Mouse (Mus musculus) left cerebral cortex, adult 18-20 months (tissue): ENCODE measurements at regions not wholly inside any gene's neighbourhood (a gene's known extent, or its start where the extent isn't known, plus 50 kb on each side); places are given as distances from the start of the nearest gene placed in this dataset.

Experiments used
- DNase-seq, 2 experiments: peaks; one replicate each; pipeline ENCODE4 v3.0.0; 2021 to 2022; ENCODE audit warnings: low spot score in 2 of 2, mixed read lengths in 1 of 2

DNA sequence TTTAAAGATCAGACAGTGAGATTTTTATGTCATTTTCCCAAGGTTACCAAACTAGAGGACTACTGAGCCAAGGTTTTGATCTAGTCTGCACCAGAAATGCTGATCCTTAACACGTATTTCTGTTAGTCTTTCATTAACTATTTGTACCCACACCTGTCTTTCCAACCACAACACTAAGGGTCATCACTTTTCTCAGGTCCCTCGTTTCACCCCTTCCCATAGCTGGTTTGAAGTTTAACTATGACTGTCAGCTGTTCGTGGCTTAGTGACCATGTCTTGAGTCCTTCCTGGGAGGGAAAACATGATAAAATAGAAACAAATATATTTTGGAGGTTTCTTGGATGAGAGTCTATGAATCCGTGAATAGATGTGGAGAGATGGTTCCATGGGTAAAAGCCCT lies 99.6 kb upstream of the Gm6657 start:
- DNase-seq, result no peak

- no peak for DNase-seq
These were observed 98.7 kb upstream of the Gm6657 start for GRCm38 (mm10) chr12:78095352-78095751.

DNA sequence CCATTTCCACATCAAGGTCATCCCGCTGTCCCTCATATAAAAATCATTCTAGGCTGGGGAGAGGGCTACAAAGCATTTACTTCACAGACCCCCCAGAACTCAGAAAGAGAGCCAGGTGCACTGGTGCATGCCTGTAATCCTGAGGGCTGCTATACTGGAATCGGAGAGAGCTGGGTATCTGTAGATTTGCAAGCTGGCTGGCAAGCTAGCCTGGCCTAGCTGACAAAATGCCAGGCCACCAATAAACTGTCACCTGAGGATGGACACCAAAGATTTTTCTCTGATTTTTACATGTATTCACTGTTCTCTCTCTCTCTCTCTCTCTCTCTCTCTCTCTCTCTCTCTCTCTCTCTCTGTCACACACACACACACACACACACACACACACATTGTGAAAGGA lies 98.1 kb upstream of the Gm6657 start:
- DNase-seq, result no peak

DNA sequence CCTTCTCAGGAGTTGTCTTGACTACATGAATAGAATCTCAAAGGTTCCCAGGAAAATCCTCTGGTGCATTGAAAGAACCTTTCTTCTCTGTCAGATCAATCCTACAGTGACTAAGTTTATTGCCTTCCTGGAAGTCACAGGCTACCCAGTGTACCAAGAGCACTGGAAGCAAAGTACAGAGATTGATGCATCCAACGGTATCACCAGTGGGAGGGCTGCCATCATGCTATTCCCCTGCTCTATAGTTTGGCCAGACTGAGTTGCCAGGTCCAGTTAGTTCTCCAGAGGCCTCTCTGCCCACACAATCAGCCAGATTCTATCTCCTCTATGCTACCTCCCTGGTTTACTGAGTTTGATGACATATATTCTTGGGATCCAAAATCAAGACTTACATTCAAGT lies 96.9 kb upstream of the Gm6657 start:
- DNase-seq, result no peak

- peak in 1 of 2 experiments; percentile 9 for DNase-seq
These were observed 96.3 kb upstream of the Gm6657 start for GRCm38 (mm10) chr12:78097692-78098091.

DNA sequence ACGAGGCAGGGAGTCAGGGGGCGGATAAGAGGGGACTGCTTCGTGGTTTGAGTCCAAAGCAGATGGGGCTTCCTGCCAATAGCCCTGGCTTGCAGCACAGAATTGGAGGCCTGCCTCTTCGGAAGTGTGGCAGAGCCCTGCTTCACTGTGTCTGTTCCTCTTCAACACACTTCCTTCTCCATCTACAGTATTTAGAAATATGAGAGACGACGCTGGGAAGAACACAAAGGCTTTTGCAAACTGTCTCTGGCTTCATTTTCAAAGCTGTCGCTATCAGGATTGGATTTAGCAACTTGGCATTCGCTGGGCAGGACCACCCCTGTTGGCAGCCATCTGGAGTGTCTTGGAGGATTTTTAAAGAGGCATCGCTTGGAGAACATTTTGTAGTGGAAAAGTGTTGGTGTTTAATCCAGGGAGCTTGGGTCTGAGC lies 95.3 kb upstream of the Gm6657 start:
- peak; percentile 75 to 83 for DNase-seq

GRCm38 (mm10) chr12:78099761-78100160 lies 94.3 kb upstream of the Gm6657 start:
- DNase-seq, result peak in 1 of 2 experiments; percentile 18

DNA sequence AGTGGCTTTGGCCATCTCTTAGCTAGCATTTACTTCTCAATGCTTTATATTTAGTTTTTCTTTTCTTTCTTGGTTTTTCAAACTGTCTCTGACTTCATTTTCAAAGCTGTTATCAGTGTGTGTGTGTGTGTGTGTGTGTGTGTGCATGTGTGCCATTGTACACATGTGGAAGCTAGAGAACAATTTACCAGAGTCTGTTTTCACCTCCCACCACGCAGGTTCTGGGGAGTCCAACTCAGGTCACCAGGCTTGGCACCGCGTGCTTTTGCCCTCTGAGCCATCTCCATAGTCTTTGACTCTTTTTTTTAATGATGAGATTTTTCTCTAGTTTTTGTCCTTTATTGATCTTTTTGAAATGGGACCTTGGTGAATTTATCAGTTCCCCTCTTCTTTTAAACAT lies 93.3 kb upstream of the Gm6657 start:
- DNase-seq, result no peak

GRCm38 (mm10) chr12:78109931-78110330 lies 84.1 kb upstream of the Gm6657 start:
- no peak for DNase-seq

DNA sequence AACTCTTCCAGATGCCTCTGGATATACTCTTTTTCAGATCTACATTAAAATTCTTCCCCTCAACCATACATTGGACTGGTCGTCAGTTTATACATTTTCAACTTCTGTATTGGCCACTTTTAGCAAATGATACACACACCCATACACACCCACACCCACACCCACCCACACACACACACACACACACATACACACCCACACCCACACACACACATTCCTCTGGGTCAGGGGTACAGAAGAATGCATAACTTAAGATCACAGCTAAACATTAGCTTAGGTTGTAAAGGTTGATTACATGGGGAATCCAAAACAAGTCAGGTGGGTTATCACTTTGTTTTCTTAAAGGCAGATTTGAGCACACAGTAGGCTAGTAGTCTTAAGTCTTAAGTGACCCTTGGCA lies 75.9 kb upstream of the Gm6657 start:
- DNase-seq, result no peak

DNA sequence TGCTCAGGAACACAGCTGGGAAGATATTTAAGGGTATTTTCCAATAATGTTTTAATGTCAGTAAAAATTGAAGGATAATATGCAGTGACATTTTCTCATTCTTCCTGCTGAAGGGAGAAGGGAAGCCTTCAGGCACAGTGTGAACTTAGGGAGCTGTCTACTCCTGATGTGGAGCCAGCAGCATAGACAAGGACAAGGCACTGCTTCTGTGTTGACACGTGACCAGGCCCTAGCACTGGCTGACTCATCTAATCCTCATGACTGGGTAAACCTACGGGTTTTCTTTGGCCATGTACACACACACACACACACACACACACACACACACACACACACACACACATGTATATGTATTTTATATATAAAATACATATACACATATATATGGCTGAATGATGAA lies 74.8 kb upstream of the Gm6657 start:
- DNase-seq, result no peak

- no peak for DNase-seq
These were observed 74.2 kb upstream of the Gm6657 start for GRCm38 (mm10) chr12:78119855-78120254.

DNA sequence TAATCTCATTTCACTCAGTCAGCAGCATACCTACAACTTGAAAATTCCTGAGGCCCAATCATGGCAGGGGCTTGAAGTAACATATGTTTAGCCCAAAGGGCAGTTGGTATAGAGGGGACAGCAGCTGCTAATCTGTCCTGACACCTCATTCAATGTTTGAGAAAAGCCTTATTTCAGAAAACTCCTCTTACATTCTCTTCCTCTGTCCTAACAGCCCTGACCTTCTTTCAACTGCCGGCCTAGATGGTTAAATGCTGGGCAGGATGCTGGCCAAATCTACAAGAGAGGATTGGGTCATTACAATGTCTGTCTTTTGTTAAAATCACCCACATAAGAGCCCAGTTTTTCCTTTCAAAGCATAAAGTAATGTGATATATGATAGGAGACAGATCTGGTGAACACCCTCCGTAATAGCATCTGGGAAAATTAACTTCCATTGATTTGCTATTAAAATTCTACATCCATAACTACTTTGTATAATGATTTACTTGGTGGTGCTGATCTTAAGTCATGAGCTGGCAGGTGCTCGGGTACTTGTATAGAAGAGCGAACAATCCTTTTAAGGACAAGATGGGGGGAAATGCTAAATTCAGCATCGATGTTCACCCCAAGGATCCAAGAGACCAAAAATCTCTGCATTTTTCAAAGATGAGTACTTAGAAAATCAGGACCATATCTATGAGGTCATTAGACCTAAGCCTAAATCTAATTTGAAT lies 64.8 kb upstream of the Gm6657 start:
- DNase-seq, result no peak

GRCm38 (mm10) chr12:78132016-78132797 lies 61.8 kb upstream of the Gm6657 start:
- no peak for DNase-seq

- peak in 1 of 2 experiments; percentile 6 for DNase-seq
These were observed 60.7 kb upstream of the Gm6657 start for GRCm38 (mm10) chr12:78133341-78133740.

DNA sequence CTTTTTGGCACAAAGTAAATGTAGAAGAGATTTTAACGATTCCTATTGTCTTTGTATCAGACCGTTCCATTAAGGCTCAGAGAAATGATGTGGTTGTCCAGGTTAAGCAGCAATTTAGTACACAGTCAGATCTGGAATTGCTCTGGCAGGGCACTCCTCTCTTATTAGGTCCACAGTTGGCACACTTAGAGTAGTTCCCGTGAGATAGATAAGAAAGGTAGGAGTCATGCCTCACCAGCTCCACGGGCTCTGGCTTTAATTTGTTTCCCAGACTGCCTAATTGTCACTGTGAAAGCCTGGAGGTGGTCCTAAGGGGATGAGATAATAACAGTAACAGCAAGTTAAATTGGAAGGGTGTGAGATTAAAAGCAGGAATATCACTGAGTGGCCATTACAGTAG lies 60.1 kb upstream of the Gm6657 start:
- DNase-seq, result no peak

DNA sequence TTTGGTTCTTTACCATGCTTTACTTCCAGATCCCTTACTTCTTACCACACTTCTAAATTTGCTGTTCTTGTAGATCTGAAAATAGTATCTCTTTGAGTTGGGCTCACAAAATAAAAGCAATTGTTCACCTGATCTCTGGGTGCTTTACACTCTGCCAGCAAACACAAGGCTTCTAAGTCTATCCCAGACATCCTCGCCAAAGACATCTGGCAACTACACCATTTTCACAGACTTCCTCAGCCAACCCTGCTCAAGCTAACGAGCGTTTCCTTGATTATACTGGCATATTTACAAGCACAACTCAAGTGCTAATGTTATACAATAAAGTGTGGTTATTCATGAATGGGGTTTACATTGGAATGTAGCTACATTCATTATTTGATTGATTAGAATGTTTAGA lies 56.8 kb upstream of the Gm6657 start:
- no peak for DNase-seq

DNA sequence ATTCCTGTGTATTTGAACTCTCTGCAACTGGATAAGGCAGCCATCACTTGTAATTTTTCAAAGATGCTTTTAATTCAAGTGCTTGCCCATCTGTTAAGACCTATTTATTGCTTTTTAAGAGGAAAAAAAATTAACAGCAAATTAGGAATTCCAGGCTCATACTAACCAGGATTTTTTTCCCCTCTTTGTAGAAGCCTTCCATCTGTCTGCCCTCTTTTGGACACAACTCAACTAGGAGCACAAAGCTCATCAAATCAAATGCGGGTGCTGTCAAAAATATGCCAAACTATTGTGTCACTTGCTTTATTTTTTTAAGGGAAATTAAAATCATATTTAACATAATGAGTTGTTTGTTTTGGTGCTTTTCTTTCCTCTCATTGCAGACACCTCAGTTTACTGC lies 55.6 kb upstream of the Gm6657 start:
- DNase-seq, result no peak
